Comparison of ENCODE assay signal across 19 mouse cellular contexts in the genomic region with DNA sequence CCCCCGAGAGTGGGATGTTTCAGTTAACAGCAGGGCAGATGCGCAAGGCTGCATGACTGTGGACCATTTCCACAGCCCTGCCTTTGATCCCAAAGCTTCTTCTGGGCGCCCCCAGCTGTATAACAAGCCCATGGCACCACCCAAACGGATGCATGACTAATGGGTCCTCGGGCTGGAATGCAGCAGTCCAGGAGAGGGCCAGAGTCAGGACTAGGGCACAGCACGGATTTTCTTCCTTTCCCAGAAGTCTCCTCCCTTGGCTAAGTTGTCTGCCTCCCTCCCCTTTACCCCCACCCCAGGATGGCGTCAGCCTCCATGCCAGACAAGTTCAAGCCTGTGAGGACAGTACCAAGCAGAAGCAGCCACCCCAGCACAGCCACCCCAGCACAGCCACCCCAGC. TPM values are rescaled to one million over a fixed set of nuclear protein-coding genes. Genes with fewer than 3 reads are reported as not detected.
DNase-seq lines count a peak whose midpoint lies in the region; ATAC-seq and TF ChIP-seq lines count a peak whose summit lies in the region.
"Had no signal": no experiment of that assay in that cellular context is flagged by ENCODE, and none has a peak within 500 bp of the region (broad histone marks: within the 10 kb centered on the region; RNA-seq: fewer than 3 reads in every experiment).

No protein-coding gene starts in this region.

- H3K9me3 ChIP-seq in heart, postnatal 0 days (replicated peaks; ENCODE audit: control insufficient read depth, low read length) = no peaks in the 10 kb centered on the region
- H3K9me3 ChIP-seq: limb, embryonic 13.5 days had no signal

- H3K27me3 ChIP-seq in heart, postnatal 0 days (ENCODE audit: control insufficient read depth, insufficient read depth, low read length) = no peaks in the 10 kb centered on the region
- H3K27me3 ChIP-seq: limb, embryonic 13.5 days had no signal

- no peak overlapping the region for H3K27ac ChIP-seq in heart, postnatal 0 days (ENCODE audit: low read depth)
- H3K27ac ChIP-seq in embryonic fibroblast, embryonic 13.5 days (ENCODE audit: insufficient read depth, low read length) = peak overlapping the region; percentile 56

- no peak for TF ChIP-seq POLR2A in embryonic fibroblast, embryonic 13.5 days (IDR thresholded peaks at IDR 0.05; ENCODE audit: low read depth, low read length)

- TF ChIP-seq EP300 in heart, postnatal 0 days (IDR thresholded peaks at IDR 0.05; ENCODE audit: low read depth) = no peak

- no peak overlapping the region for H3K9ac ChIP-seq in heart, postnatal 0 days (replicated peaks; ENCODE audit: low read depth, low read length)
- H3K9ac ChIP-seq: forebrain, postnatal 0 days; limb, embryonic 13.5 days had no signal

- peaks cover 69% of the 10 kb centered on the region for H3K36me3 ChIP-seq in heart, postnatal 0 days (replicated peaks; ENCODE audit: control insufficient read depth, insufficient read depth, low read length)

- no peak for DNase-seq in heart, postnatal 0 days (ENCODE audit: low spot score)
- no peak for DNase-seq in heart, adult 11 months
- DNase-seq in urinary bladder, postnatal 14 days (ENCODE audit: low spot score) = peak; percentile 64
- no peak for DNase-seq in urinary bladder, postnatal 10 days (ENCODE audit: low spot score)
- DNase-seq in ovary, postnatal 10 days (ENCODE audit: low spot score) = no peak
- DNase-seq in cerebellum, adult 11 months = no peak
- DNase-seq: adrenal gland, postnatal 25 days; cerebellum, adult 11-12 months; forebrain, postnatal 0 days; heart, adult 18-20 months; heart, postnatal 36 days; kidney, adult 8-10 months; layer of hippocampus, adult 9-11 months; right cerebral cortex, postnatal 4 days had no signal

- no peaks in the 10 kb centered on the region for H3K4me1 ChIP-seq in heart, postnatal 0 days (ENCODE audit: control insufficient read depth, insufficient read depth)
- peaks cover 20% of the 10 kb centered on the region; the same call in 1 of the 2 replicates for H3K4me1 ChIP-seq in embryonic fibroblast, embryonic 13.5 days (ENCODE audit: control insufficient read depth, insufficient read depth, low read length)

- H3K4me3 ChIP-seq in heart, postnatal 0 days (ENCODE audit: low read depth, low read length) = no peak overlapping the region
- H3K4me3 ChIP-seq in embryonic fibroblast, embryonic 13.5 days (ENCODE audit: insufficient read depth, low read length) = no peak overlapping the region
- H3K4me3 ChIP-seq: limb, embryonic 13.5 days had no signal

- WGBS in heart, postnatal 0 days = 68% methylated on average over 7 of the region's 7 CpGs

- TF ChIP-seq CTCF in heart, postnatal 0 days (IDR thresholded peaks at IDR 0.05; ENCODE audit: low read depth) = no peak
- TF ChIP-seq CTCF in embryonic fibroblast, embryonic 13.5 days (IDR thresholded peaks at IDR 0.05; ENCODE audit: borderline replicate concordance, insufficient read depth, low read length) = no peak

- no peak overlapping the region for H3K4me2 ChIP-seq in heart, postnatal 0 days (ENCODE audit: low read depth, low read length)
- H3K4me2 ChIP-seq: limb, embryonic 13.5 days; midbrain, embryonic 11.5 days had no signal

- ATAC-seq in heart, postnatal 0 days (ENCODE audit: insufficient read depth, low read depth) = peak; percentile 41; the same call in 1 of the 2 replicates
- ATAC-seq in megakaryocyte progenitor cell, adult 5-6 weeks (replicated peaks; ENCODE audit: poor library complexity) = no peak
- ATAC-seq: forebrain, postnatal 0 days had no signal

RNA-seq across cellular contexts. Expression of a gene that starts 16.5 kb away (rescaled TPM):
- 1.1 and 1.5 TPM in 2 replicates for total RNA-seq in heart, postnatal 0 days (2014; rRNA removed; ENCODE audit: low replicate concordance)
- 0.85 and 1.1 TPM in 2 replicates for polyA plus RNA-seq in heart, postnatal 0 days (2015; fragmentation: Nextera tagmentation; extraction: Ambion mirVana)
- polyA plus RNA-seq in embryonic fibroblast, embryonic 13.5 days (2011; ENCODE audit: insufficient read length, low read depth, missing spikeins) = 1.3 and 2.1 TPM in 2 replicates
- 0.05 and 0.15 TPM in 2 replicates for total RNA-seq in megakaryocyte progenitor cell, adult 5-6 weeks (2015)
- 0.17 TPM in 1 of 2 replicates, not detected in the other for total RNA-seq in megakaryocyte progenitor cell, adult 5-6 weeks (2017)

RNA-seq across cellular contexts. Expression of a gene that starts 24.7 kb away (rescaled TPM):
- 5.4 and 5.8 TPM in 2 replicates for total RNA-seq in heart, postnatal 0 days (2014; rRNA removed; ENCODE audit: low replicate concordance)
- 6.2 and 6.3 TPM in 2 replicates for polyA plus RNA-seq in heart, postnatal 0 days (2015; fragmentation: Nextera tagmentation; extraction: Ambion mirVana)
- 11.3 and 15.8 TPM in 2 replicates for polyA plus RNA-seq in embryonic fibroblast, embryonic 13.5 days (2011; ENCODE audit: insufficient read length, low read depth, missing spikeins)
- 12.3 and 23.3 TPM in 2 replicates for total RNA-seq in megakaryocyte progenitor cell, adult 5-6 weeks (2015)
- 16.0 and 17.7 TPM in 2 replicates for total RNA-seq in megakaryocyte progenitor cell, adult 5-6 weeks (2017)

RNA-seq across cellular contexts. Expression of a gene that starts 24.9 kb away (rescaled TPM):
- total RNA-seq in heart, postnatal 0 days (2014; rRNA removed; ENCODE audit: low replicate concordance) = 11.7 and 17.9 TPM in 2 replicates
- 19.0 and 19.6 TPM in 2 replicates for polyA plus RNA-seq in heart, postnatal 0 days (2015; fragmentation: Nextera tagmentation; extraction: Ambion mirVana)
- polyA plus RNA-seq in embryonic fibroblast, embryonic 13.5 days (2011; ENCODE audit: insufficient read length, low read depth, missing spikeins) = 45.2 and 50.0 TPM in 2 replicates
- 19.1 and 24.5 TPM in 2 replicates for total RNA-seq in megakaryocyte progenitor cell, adult 5-6 weeks (2015)
- 155 and 199 TPM in 2 replicates for total RNA-seq in megakaryocyte progenitor cell, adult 5-6 weeks (2017)

RNA-seq across cellular contexts. Expression of a gene that starts 46.2 kb away (rescaled TPM):
- not detected in 2 replicates for total RNA-seq in heart, postnatal 0 days (2014; rRNA removed; ENCODE audit: low replicate concordance)
- 0.98 and 1.6 TPM in 2 replicates for polyA plus RNA-seq in heart, postnatal 0 days (2015; fragmentation: Nextera tagmentation; extraction: Ambion mirVana)
- polyA plus RNA-seq in embryonic fibroblast, embryonic 13.5 days (2011; ENCODE audit: insufficient read length, low read depth, missing spikeins) = not detected in 2 replicates
- total RNA-seq in megakaryocyte progenitor cell, adult 5-6 weeks (2015) = 0.57 and 1.0 TPM in 2 replicates
- 0.37 and 1.2 TPM in 2 replicates for total RNA-seq in megakaryocyte progenitor cell, adult 5-6 weeks (2017)
- total RNA-seq: adrenal gland, postnatal 25 days; forebrain, postnatal 0 days; heart, adult 18-20 months; neutrophil, adult 5-6 weeks had no signal

RNA-seq across cellular contexts. Expression of a gene that starts 54.5 kb away (rescaled TPM):
- 90.4 and 98.3 TPM in 2 replicates for total RNA-seq in heart, postnatal 0 days (2014; rRNA removed; ENCODE audit: low replicate concordance)
- 86.3 and 88.4 TPM in 2 replicates for polyA plus RNA-seq in heart, postnatal 0 days (2015; fragmentation: Nextera tagmentation; extraction: Ambion mirVana)
- polyA plus RNA-seq in embryonic fibroblast, embryonic 13.5 days (2011; ENCODE audit: insufficient read length, low read depth, missing spikeins) = 50.8 and 58.6 TPM in 2 replicates
- 29.4 and 29.8 TPM in 2 replicates for total RNA-seq in megakaryocyte progenitor cell, adult 5-6 weeks (2015)
- total RNA-seq in megakaryocyte progenitor cell, adult 5-6 weeks (2017) = 46.5 and 52.7 TPM in 2 replicates
